ENCODE assay signal across 30 mouse cellular contexts in genomic region chr10:93201846-93202458, GRCm38 (mm10). TPM values are rescaled to one million over a fixed set of nuclear protein-coding genes. Genes with fewer than 3 reads are reported as not detected.
A peak's percentile ranks its signal among the peaks of the same experiment; 100 is the strongest.
DNase-seq lines count a peak whose midpoint lies in the region; ATAC-seq and TF ChIP-seq lines count a peak whose summit lies in the region.
"Had no signal": no experiment of that assay in that cellular context is flagged by ENCODE, and none has a peak within 500 bp of the region (broad histone marks: within the 10 kb centered on the region; RNA-seq: fewer than 3 reads in every experiment).

No protein-coding gene starts in this region.

- H3K4me1 ChIP-seq in kidney, adult 2 months (ENCODE audit: control insufficient read depth, insufficient read depth, low read length), result peaks cover 8% of the 10 kb centered on the region; the same call in 1 of the 2 replicates
- H3K4me1 ChIP-seq in liver, postnatal 0 days (ENCODE audit: insufficient read depth), result peaks cover 8% of the 10 kb centered on the region
- H3K4me1 ChIP-seq in midbrain, embryonic 15.5 days, result 0 out of 2 replicates have a peak, but pooled peaks cover 3% of the 10 kb centered on the region
- H3K4me1 ChIP-seq: hindbrain, embryonic 10.5 days; neural tube, embryonic 12.5 days had no signal

- TF ChIP-seq CTCF in kidney, adult 2 months (conservative IDR thresholded peaks at IDR 0.05; ENCODE audit: insufficient read depth, insufficient read length, low read depth, low read length), result no peak
- TF ChIP-seq CTCF in liver, postnatal 0 days (IDR thresholded peaks at IDR 0.05; ENCODE audit: low read depth), result no peak

- no peak overlapping the region for H3K27ac ChIP-seq in kidney, adult 2 months (ENCODE audit: insufficient read depth, low read depth, low read length)
- H3K27ac ChIP-seq in liver, postnatal 0 days (ENCODE audit: low read depth), result peak overlapping the region; percentile 39; the same call in 1 of the 2 replicates
- H3K27ac ChIP-seq in midbrain, embryonic 15.5 days, result no peak overlapping the region
- H3K27ac ChIP-seq: embryonic facial prominence, embryonic 13.5 days; heart, embryonic 13.5 days; hindbrain, embryonic 10.5 days; liver, embryonic 15.5 days; lung, embryonic 15.5 days; neural tube, embryonic 12.5 days; stomach, postnatal 0 days had no signal

- no peak overlapping the region for H3K9ac ChIP-seq in liver, postnatal 0 days (replicated peaks)
- H3K9ac ChIP-seq in midbrain, embryonic 15.5 days, result no peak overlapping the region
- H3K9ac ChIP-seq: embryonic facial prominence, embryonic 13.5 days; forebrain, postnatal 0 days; heart, embryonic 13.5 days; liver, embryonic 15.5 days; lung, embryonic 15.5 days; neural tube, embryonic 12.5 days had no signal

- TF ChIP-seq POLR2A in kidney, adult 2 months (IDR thresholded peaks at IDR 0.05; ENCODE audit: low read depth, low read length), result no peak

- H3K27me3 ChIP-seq in kidney, adult 2 months (replicated peaks; ENCODE audit: control insufficient read depth, insufficient read depth, low read length), result no peaks in the 10 kb centered on the region
- H3K27me3 ChIP-seq in liver, postnatal 0 days (ENCODE audit: insufficient read depth, low read length), result no peaks in the 10 kb centered on the region
- H3K27me3 ChIP-seq in midbrain, embryonic 15.5 days (replicated peaks), result no peaks in the 10 kb centered on the region
- H3K27me3 ChIP-seq: embryonic facial prominence, embryonic 13.5 days; heart, embryonic 13.5 days; liver, embryonic 15.5 days; lung, embryonic 15.5 days; neural tube, embryonic 12.5 days had no signal

- peak; percentile 48 for DNase-seq in cerebellum, adult 11-12 months
- no peak for DNase-seq in cerebellum, postnatal 4 days (ENCODE audit: low spot score in 2 of 2)
- DNase-seq in kidney, adult 2 months, result peak; percentile 53
- no peak for DNase-seq in kidney, postnatal 14 days
- DNase-seq in liver, postnatal 0 days, result no peak
- DNase-seq in liver, result no peak
- DNase-seq: adrenal gland, adult 8-10 months; embryo, embryonic 11 days; forebrain, postnatal 0 days; heart, postnatal 10 days; kidney, postnatal 4 days; layer of hippocampus, postnatal 36 days; left cerebral cortex, postnatal 4 days; right cerebral cortex, postnatal 4 days; thymus, adult 18-20 months; thymus, postnatal 25 days had no signal

- no peak overlapping the region for H3K4me2 ChIP-seq in liver, postnatal 0 days (ENCODE audit: low read depth, low read length)
- H3K4me2 ChIP-seq in midbrain, embryonic 15.5 days, result no peak overlapping the region
- H3K4me2 ChIP-seq: embryonic facial prominence, embryonic 13.5 days; heart, embryonic 13.5 days; liver, embryonic 15.5 days; lung, embryonic 15.5 days; midbrain, embryonic 11.5 days; neural tube, embryonic 12.5 days had no signal

- no peaks in the 10 kb centered on the region for H3K36me3 ChIP-seq in kidney, adult 2 months (ENCODE audit: control insufficient read depth, insufficient read depth, low read length)
- H3K36me3 ChIP-seq in liver, postnatal 0 days (replicated peaks; ENCODE audit: insufficient read depth, low read length), result 0 out of 2 replicates have a peak, but pooled peaks cover 4% of the 10 kb centered on the region
- H3K36me3 ChIP-seq in midbrain, embryonic 15.5 days (replicated peaks), result 0 out of 2 replicates have a peak, but pooled peaks cover 9% of the 10 kb centered on the region

- no peak overlapping the region for H3K4me3 ChIP-seq in kidney, adult 2 months (ENCODE audit: insufficient read depth, low read depth, low read length)
- no peak overlapping the region for H3K4me3 ChIP-seq in liver, postnatal 0 days (ENCODE audit: low read depth, low read length)
- H3K4me3 ChIP-seq in midbrain, embryonic 15.5 days, result no peak overlapping the region
- H3K4me3 ChIP-seq: embryonic facial prominence, embryonic 13.5 days; erythroblast, embryonic 14.5 days; heart, embryonic 13.5 days; hindbrain, embryonic 10.5 days; liver, embryonic 15.5 days; lung, embryonic 15.5 days; myocyte; neural tube, embryonic 12.5 days had no signal

- ATAC-seq in liver, postnatal 0 days, result peak; percentile 59; the same call in 1 of the 2 replicates
- ATAC-seq in megakaryocyte progenitor cell, adult 5-6 weeks (replicated peaks; ENCODE audit: poor library complexity), result 0 out of 2 replicates have a peak, but pooled peaks have one; percentile 14
- no peak for ATAC-seq in midbrain, embryonic 15.5 days (replicated peaks)
- ATAC-seq: forebrain, postnatal 0 days; hindbrain, embryonic 16.5 days had no signal

- H3K9me3 ChIP-seq in liver, postnatal 0 days (ENCODE audit: low read length), result no peaks in the 10 kb centered on the region
- no peaks in the 10 kb centered on the region for H3K9me3 ChIP-seq in midbrain, embryonic 15.5 days
- H3K9me3 ChIP-seq: embryonic facial prominence, embryonic 13.5 days; G1E; heart, embryonic 13.5 days; hindbrain, embryonic 10.5 days; liver, embryonic 15.5 days; lung, embryonic 15.5 days; neural tube, embryonic 12.5 days had no signal

- TF ChIP-seq EP300 in liver, postnatal 0 days (IDR thresholded peaks at IDR 0.05; ENCODE audit: low read depth), result no peak

- WGBS in kidney, adult 2 months, result 70% methylated on average over 6 of the region's 6 CpGs
- WGBS in liver, postnatal 0 days (ENCODE audit: insufficient replicate concordance), result 82% methylated on average over 6 of the region's 6 CpGs
- 93% methylated on average over 6 of the region's 6 CpGs for WGBS in midbrain, embryonic 15.5 days

RNA-seq across cellular contexts. Expression of gene Cdk17, which starts 41.3 kb away (rescaled TPM):
- 8.7 and 9.5 TPM in 2 replicates for polyA plus RNA-seq in kidney, adult 2 months (2012; rRNA removed)
- 7.4 and 8.4 TPM in 2 replicates for polyA plus RNA-seq in liver, postnatal 0 days (2015; fragmentation: Nextera tagmentation; extraction: Ambion mirVana)
- 36.8 and 43.6 TPM in 2 replicates for total RNA-seq in megakaryocyte progenitor cell, adult 5-6 weeks (2015)
- 37.6 and 44.9 TPM in 2 replicates for total RNA-seq in megakaryocyte progenitor cell, adult 5-6 weeks (2017)
- 42.2 and 45.7 TPM in 2 replicates for polyA plus RNA-seq in midbrain, embryonic 15.5 days (2015; fragmentation: Nextera tagmentation; extraction: Ambion mirVana)

Comparison
In these comparisons a context has a peak if more than half of its experiments do, and no peak if none do; other contexts are left out.
1. DNase-seq: peak in cerebellum, adult 11-12 months (single experiment) and kidney, adult 2 months (single experiment); none in cerebellum, postnatal 4 days (0 of 2), kidney, postnatal 14 days (single experiment), liver, postnatal 0 days (single experiment) and liver (single experiment).